Mouse (Mus musculus): ENCODE data around the gene Hmgb2.
"Not testable (repeated sequence)": the region's sequence is repeated elsewhere in the genome, so short reads cannot be mapped to it uniquely, and the experiment has no call there.

GRCm38 (mm10) chr8:57505500-57505899 is 6.2 kb upstream of the Hmgb2 start:
- TF ChIP-seq GATA1, TAL1 (IDR thresholded peaks at IDR 0.05; ENCODE audit: low read length): not testable (repeated sequence)

Measured in erythroblast, embryonic 14.5 days (primary cell).